Mouse (Mus musculus): ENCODE data around the gene Rpgrip1. TPM values are rescaled to one million over a fixed set of nuclear protein-coding genes. Genes with fewer than 3 reads are reported as not detected.

Gene Rpgrip1
- total RNA-seq, 2 experiments from 2014 or later: 0.37 to 1.6 TPM

DNA sequence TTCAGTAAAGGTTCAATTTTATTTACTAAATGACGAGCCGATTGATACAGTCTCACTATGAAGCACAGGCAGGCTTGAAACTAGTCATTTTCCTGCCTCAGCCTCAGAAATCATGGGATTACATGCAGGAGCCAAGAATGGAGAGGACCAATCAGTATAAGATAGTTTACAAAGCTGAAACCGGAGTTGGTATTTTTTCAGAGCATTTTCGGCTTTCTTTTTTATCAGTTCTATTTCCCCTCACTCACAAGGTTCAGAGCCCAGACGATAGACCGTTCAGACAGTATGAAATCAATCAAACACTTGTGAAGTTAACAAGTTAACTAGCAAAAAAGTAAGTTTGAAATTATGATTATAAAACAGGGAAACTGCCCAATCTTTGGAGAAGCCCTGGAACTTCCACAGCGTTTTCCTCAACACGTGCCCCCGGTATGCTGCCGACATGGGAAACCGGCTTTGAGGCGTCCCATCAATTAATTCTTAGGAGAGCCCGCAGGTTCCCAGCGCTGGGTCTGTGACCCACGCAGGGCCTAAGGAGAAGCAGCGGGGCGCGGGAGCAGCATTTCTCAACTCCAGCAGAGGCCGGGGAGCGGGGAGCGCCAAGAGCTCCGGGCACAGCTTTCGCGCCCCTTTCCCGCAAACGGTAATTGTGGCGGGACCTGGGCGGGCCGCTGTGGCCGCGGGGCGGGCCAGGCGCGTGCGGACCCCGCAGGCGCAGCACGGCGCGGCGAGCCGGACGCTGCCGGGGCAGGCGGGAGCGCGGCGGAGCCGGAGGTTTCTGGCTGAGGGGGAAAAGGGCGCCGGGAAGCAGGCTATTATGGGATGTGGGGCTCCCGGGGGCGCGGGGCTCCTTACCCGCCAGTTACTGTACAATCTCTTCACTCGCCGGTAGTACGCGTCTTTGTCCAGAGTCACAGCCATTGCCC lies 86.0 kb downstream of the Rpgrip1 start:
- DNase-seq (ENCODE audit: low spot score in 2 of 2): peak; percentile 6 to 25

DNA sequence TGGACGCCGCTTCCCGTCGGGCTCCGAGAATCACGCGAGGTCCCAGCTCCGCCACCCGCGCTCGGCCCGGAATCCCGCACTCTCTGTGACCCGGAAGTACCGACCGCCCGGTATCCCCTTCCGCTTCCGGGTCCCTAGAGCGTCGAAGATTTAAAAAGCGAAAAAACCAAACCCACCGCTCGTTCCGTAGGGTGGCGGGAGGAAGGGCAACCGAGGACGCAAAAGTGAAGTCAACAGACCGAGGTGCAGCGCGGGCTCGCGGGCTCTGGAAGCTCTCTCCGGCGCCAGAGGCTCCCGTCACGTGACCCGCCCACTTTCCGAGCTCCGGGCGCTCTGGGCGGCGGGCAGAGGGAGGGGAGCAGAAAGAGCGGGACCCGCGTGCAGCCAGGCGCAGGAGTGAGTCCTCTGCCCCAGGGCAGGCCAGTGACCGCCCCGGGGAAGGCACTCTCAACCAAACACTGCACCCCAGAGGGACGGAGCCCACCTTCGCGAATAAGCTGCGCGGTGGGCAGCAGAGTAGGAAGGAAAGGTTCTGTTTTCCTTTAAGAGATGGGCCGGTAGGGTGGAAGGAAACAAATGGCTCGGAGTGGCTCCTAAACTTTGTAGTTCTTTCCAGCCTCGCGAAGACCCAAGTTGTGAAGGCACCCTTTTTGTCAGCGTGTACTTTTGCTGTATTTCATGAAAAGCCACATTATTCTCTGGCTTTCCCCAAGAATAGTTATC lies 86.8 kb downstream of the Rpgrip1 start, which contains the start of gene Supt16:
Gene Supt16 (minus strand): TSS at position 261 of the 723 bp plus-strand sequence.
- DNase-seq (ENCODE audit: low spot score in 2 of 2): peak; percentile 64 to 66

DNA sequence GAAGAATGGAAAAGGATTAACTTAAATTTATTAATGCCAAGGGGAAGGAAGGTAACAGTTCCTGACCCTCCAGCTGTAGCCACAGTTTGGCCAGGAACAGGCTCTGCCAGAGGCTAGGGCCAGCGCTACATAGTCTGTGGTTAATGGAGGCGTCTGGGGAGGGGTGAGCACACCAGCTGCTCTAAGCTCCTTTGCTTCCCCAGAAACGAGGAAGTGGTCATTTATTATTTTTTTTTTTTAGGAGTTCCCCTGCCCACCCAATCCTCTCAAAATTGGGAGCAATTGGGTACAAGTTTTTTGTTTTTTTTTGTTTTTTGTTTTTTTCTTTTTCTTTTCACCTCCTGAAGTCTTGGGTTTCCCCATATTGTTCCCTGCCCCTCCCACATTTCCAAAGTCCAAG lies 87.6 kb downstream of the Rpgrip1 start:
- DNase-seq (ENCODE audit: low spot score in 2 of 2): no peak

DNA sequence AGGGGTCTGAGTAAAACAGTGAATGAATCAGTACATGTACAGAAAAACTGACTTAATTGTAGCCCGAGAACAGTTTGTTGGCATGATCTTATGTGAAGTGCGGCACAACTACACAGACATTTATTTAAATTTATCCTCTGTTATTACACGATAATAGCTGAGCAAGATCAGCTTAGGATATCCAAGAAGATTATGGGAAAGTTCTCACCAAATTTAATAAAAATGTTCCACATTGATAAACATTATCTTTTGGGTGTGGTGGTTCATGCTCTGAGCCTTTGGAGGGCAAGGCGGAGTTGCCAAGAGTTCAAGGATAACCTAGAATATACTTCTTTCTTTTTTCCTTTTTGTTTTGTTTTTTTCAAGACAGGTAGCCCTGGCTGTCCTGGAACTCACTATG lies 88.9 kb downstream of the Rpgrip1 start:
- no peak for DNase-seq (ENCODE audit: low spot score in 2 of 2)

Other genes with a start within 250 kb of the Rpgrip1 start
- 10 to 100 TPM; 37.5 to 44.2 TPM for gene Mettl17, start 225.9 kb upstream of the Rpgrip1 start, total RNA-seq (2021)
- under 1 TPM; 0.82 to 0.95 TPM for gene Slc39a2, start 217.8 kb upstream of the Rpgrip1 start, total RNA-seq (2021)
- 100 to 1,000 TPM; 155 to 181 TPM for gene Ndrg2, start 196.5 kb upstream of the Rpgrip1 start, total RNA-seq (2021)
- not detected for gene Tppp2, start 192.3 kb upstream of the Rpgrip1 start, total RNA-seq (2021)
- gene Rnase13, start 187.9 kb upstream of the Rpgrip1 start, total RNA-seq (2021): not detected
- gene Arhgef40, start 126.0 kb upstream of the Rpgrip1 start, total RNA-seq (2021): 100 to 1,000 TPM; 102 to 110 TPM
- 1 to 10 TPM; 1.6 to 3.6 TPM for gene Tmem253, start 95.0 kb upstream of the Rpgrip1 start, total RNA-seq (2021)
- 10 to 100 TPM; 84.4 to 84.6 TPM for gene Zfp219, start 90.0 kb upstream of the Rpgrip1 start, total RNA-seq (2021)
- not detected for gene Olfr221, start 68.2 kb upstream of the Rpgrip1 start, total RNA-seq (2021)
- gene Hnrnpc, start 6.7 kb upstream of the Rpgrip1 start, total RNA-seq (2021): 100 to 1,000 TPM; 247 to 267 TPM
- 10 to 100 TPM; 76.4 to 86.7 TPM for gene Supt16, start 86.7 kb downstream of the Rpgrip1 start, total RNA-seq (2021)
- 100 to 1,000 TPM; 153 to 165 TPM for gene Chd8, start 147.1 kb downstream of the Rpgrip1 start, total RNA-seq (2021)
- 10 to 100 TPM; 61.8 to 62.0 TPM for gene Tox4, start 168.4 kb downstream of the Rpgrip1 start, total RNA-seq (2021)
- gene Rab2b, start 168.8 kb downstream of the Rpgrip1 start, total RNA-seq (2021): 10 to 100 TPM; 38.9 to 39.8 TPM
- gene Mettl3, start 194.4 kb downstream of the Rpgrip1 start, total RNA-seq (2021): 10 to 100 TPM; 32.0 to 41.9 TPM
- gene Sall2, start 218.1 kb downstream of the Rpgrip1 start, total RNA-seq (2021): 10 to 100 TPM; 17.0 to 20.1 TPM
- not detected for gene Olfr1513, start 245.7 kb downstream of the Rpgrip1 start, total RNA-seq (2021)